Mouse (Mus musculus): ENCODE measurements around the gene Cela2a. TPM values are rescaled to one million over a fixed set of nuclear protein-coding genes. Genes with fewer than 3 reads are reported as not detected.

Cela2a gene
- polyA plus RNA-seq, 1 experiment from 2014 or later = not detected

- H3K4me3 ChIP-seq = peak within 1 kb of the TSS; percentile 65
- H3K36me3 ChIP-seq = peaks cover 20% of the 10 kb centered on the region
- no peaks in the 10 kb centered on the region for H3K9me3 ChIP-seq
- WGBS = under 1% methylated on average over 79 of the region's 80 CpGs
- H3K4me1 ChIP-seq = peaks cover 16% of the 10 kb centered on the region
- H3K9ac ChIP-seq = peak within 1 kb of the TSS; percentile 75
- peak within 1 kb of the TSS; percentile 62 for H3K4me2 ChIP-seq (replicated peaks)
- no peaks in the 10 kb centered on the region for H3K27me3 ChIP-seq (replicated peaks)
- ATAC-seq (ENCODE audit: low FRiP score, low read depth) = peak; percentile 77
- H3K27ac ChIP-seq = peak within 1 kb of the TSS; percentile 68
Observed at GRCm38 (mm10) chr4:141793282-141794151, 32.4 kb downstream of the Cela2a start, which contains the start of gene Casp9. Casp9 (plus strand) TSS chr4:141793612.

GRCm38 (mm10) chr4:141792554-141793281, 33.2 kb downstream of the Cela2a start:
- Histone ChIP-seq H3K4me2 (replicated peaks) (peak overlapping the region; percentile 62), H3K4me3 (peak overlapping the region; percentile 65), H3K4me1 (peaks cover 16% of the 10 kb centered on the region), H3K27me3 (replicated peaks) (no peaks in the 10 kb centered on the region), H3K9ac (peak overlapping the region; percentile 75), H3K27ac (peak overlapping the region; percentile 68), H3K9me3 (no peaks in the 10 kb centered on the region), H3K36me3 (peaks cover 14% of the 10 kb centered on the region)
- no peak for ATAC-seq (ENCODE audit: low FRiP score, low read depth)
- WGBS = 14% methylated on average over 10 of the region's 10 CpGs

GRCm38 (mm10) chr4:141791951-141792350, 34.0 kb downstream of the Cela2a start:
- 91% methylated on average over 8 of the region's 8 CpGs for WGBS
- Histone ChIP-seq H3K4me1 (peaks cover 16% of the 10 kb centered on the region), H3K9ac (no peak overlapping the region), H3K36me3 (peaks cover 7% of the 10 kb centered on the region), H3K4me2 (replicated peaks) (no peak overlapping the region), H3K9me3 (no peaks in the 10 kb centered on the region), H3K27me3 (replicated peaks) (no peaks in the 10 kb centered on the region), H3K27ac (no peak overlapping the region), H3K4me3 (no peak overlapping the region)
- ATAC-seq (ENCODE audit: low FRiP score, low read depth) = no peak

- WGBS = 93% methylated on average over 7 of the region's 7 CpGs
- H3K27ac ChIP-seq = no peak overlapping the region
Observed at GRCm38 (mm10) chr4:141791486-141791885, 34.5 kb downstream of the Cela2a start.

GRCm38 (mm10) chr4:141790524-141790990, 35.4 kb downstream of the Cela2a start, which contains the start of gene Dnajc16:
Dnajc16 (minus strand) TSS chr4:141790931.
- Histone ChIP-seq H3K4me1 (peaks cover 16% of the 10 kb centered on the region), H3K4me3 (peak within 1 kb of the TSS; percentile 96), H3K27me3 (replicated peaks) (no peaks in the 10 kb centered on the region), H3K36me3 (no peaks in the 10 kb centered on the region), H3K9me3 (no peaks in the 10 kb centered on the region), H3K4me2 (replicated peaks) (peak within 1 kb of the TSS; percentile 86), H3K27ac (0 out of 2 replicates have a peak within 1 kb of the TSS, but pooled peaks have one; percentile 39), H3K9ac (peak within 1 kb of the TSS; percentile 88)
- ATAC-seq (ENCODE audit: low FRiP score, low read depth) = peak; percentile 89
- WGBS = under 1% methylated on average over 42 of the region's 42 CpGs

More at GRCm38 (mm10) chr4:141791486-141791885, 34.5 kb downstream of the Cela2a start:
- H3K4me3 ChIP-seq = no peak overlapping the region
- ATAC-seq (ENCODE audit: low FRiP score, low read depth) = no peak
- H3K4me2 ChIP-seq (replicated peaks) = no peak overlapping the region
- peaks cover 16% of the 10 kb centered on the region for H3K4me1 ChIP-seq
- no peaks in the 10 kb centered on the region for H3K27me3 ChIP-seq (replicated peaks)
- no peaks in the 10 kb centered on the region for H3K9me3 ChIP-seq
- peaks cover 3% of the 10 kb centered on the region for H3K36me3 ChIP-seq
- H3K9ac ChIP-seq = no peak overlapping the region

GRCm38 (mm10) chr4:141789564-141790218, 36.3 kb downstream of the Cela2a start:
- no peak overlapping the region for H3K27ac ChIP-seq
- WGBS = 63% methylated on average over 3 of the region's 3 CpGs

GRCm38 (mm10) chr4:141787462-141787861, 38.5 kb downstream of the Cela2a start:
- no peak for ATAC-seq (ENCODE audit: low FRiP score, low read depth)
- Histone ChIP-seq H3K27me3 (replicated peaks) (no peaks in the 10 kb centered on the region), H3K4me3 (no peak overlapping the region), H3K4me1 (peaks cover 10% of the 10 kb centered on the region), H3K9me3 (no peaks in the 10 kb centered on the region), H3K36me3 (peaks cover 26% of the 10 kb centered on the region), H3K27ac (no peak overlapping the region), H3K9ac (no peak overlapping the region), H3K4me2 (replicated peaks) (no peak overlapping the region)
- WGBS = 90% methylated on average over 7 of the region's 7 CpGs

More at GRCm38 (mm10) chr4:141789564-141790218, 36.3 kb downstream of the Cela2a start:
- ATAC-seq (ENCODE audit: low FRiP score, low read depth) = no peak
- H3K9me3 ChIP-seq = no peaks in the 10 kb centered on the region
- peaks cover 10% of the 10 kb centered on the region for H3K4me1 ChIP-seq
- peak overlapping the region; percentile 86 for H3K4me2 ChIP-seq (replicated peaks)
- no peaks in the 10 kb centered on the region for H3K27me3 ChIP-seq (replicated peaks)
- H3K4me3 ChIP-seq = peak overlapping the region; percentile 96
- H3K9ac ChIP-seq = peak overlapping the region; percentile 88
- peaks cover 5% of the 10 kb centered on the region; the same call in 1 of the 2 replicates for H3K36me3 ChIP-seq

GRCm38 (mm10) chr4:141787046-141787445, 38.9 kb downstream of the Cela2a start:
- ATAC-seq (ENCODE audit: low FRiP score, low read depth) = no peak
- no peak overlapping the region for H3K4me2 ChIP-seq (replicated peaks)
- no peaks in the 10 kb centered on the region for H3K9me3 ChIP-seq
- peaks cover 10% of the 10 kb centered on the region for H3K4me1 ChIP-seq
- WGBS = 67% methylated on average over 6 of the region's 6 CpGs
- no peak overlapping the region for H3K4me3 ChIP-seq
- H3K9ac ChIP-seq = no peak overlapping the region
- H3K27ac ChIP-seq = no peak overlapping the region
- peaks cover 31% of the 10 kb centered on the region for H3K36me3 ChIP-seq
- H3K27me3 ChIP-seq (replicated peaks) = no peaks in the 10 kb centered on the region

GRCm38 (mm10) chr4:141786141-141786540, 39.8 kb downstream of the Cela2a start:
- ATAC-seq (ENCODE audit: low FRiP score, low read depth) = no peak
- Histone ChIP-seq H3K4me3 (no peak overlapping the region), H3K36me3 (peaks cover 39% of the 10 kb centered on the region), H3K27ac (no peak overlapping the region), H3K9ac (no peak overlapping the region), H3K4me2 (replicated peaks) (no peak overlapping the region), H3K27me3 (replicated peaks) (no peaks in the 10 kb centered on the region), H3K4me1 (peaks cover 9% of the 10 kb centered on the region), H3K9me3 (no peaks in the 10 kb centered on the region)
- 90% methylated on average over 13 of the region's 13 CpGs for WGBS

GRCm38 (mm10) chr4:141784835-141785234, 41.1 kb downstream of the Cela2a start:
- no peak for ATAC-seq (ENCODE audit: low FRiP score, low read depth)
- Histone ChIP-seq H3K27me3 (replicated peaks) (no peaks in the 10 kb centered on the region), H3K9ac (no peak overlapping the region), H3K4me1 (peaks cover 4% of the 10 kb centered on the region), H3K9me3 (no peaks in the 10 kb centered on the region), H3K36me3 (peaks cover 52% of the 10 kb centered on the region), H3K27ac (no peak overlapping the region), H3K4me2 (replicated peaks) (no peak overlapping the region), H3K4me3 (no peak overlapping the region)
- 76% methylated on average over 5 of the region's 5 CpGs for WGBS

- peaks cover 75% of the 10 kb centered on the region for H3K36me3 ChIP-seq
Observed at GRCm38 (mm10) chr4:141781201-141781985, 44.6 kb downstream of the Cela2a start.

More at GRCm38 (mm10) chr4:141781201-141781985, 44.6 kb downstream of the Cela2a start:
- H3K9ac ChIP-seq = no peak overlapping the region
- WGBS = 95% methylated on average over 8 of the region's 8 CpGs
- no peak overlapping the region for H3K4me2 ChIP-seq (replicated peaks)
- no peaks in the 10 kb centered on the region for H3K4me1 ChIP-seq
- no peak for ATAC-seq (ENCODE audit: low FRiP score, low read depth)
- no peaks in the 10 kb centered on the region for H3K9me3 ChIP-seq
- H3K27ac ChIP-seq = no peak overlapping the region
- H3K27me3 ChIP-seq (replicated peaks) = no peaks in the 10 kb centered on the region
- H3K4me3 ChIP-seq = no peak overlapping the region
